ENCODE assay signal across 19 mouse cellular contexts in genomic region chrX:52557489-52557888, GRCm38 (mm10). TPM values are rescaled to one million over a fixed set of nuclear protein-coding genes. Genes with fewer than 3 reads are reported as not detected.
DNase-seq lines count a peak whose midpoint lies in the region; ATAC-seq and TF ChIP-seq lines count a peak whose summit lies in the region.
"Had no signal": no experiment of that assay in that cellular context is flagged by ENCODE, and none has a peak within 500 bp of the region (broad histone marks: within the 10 kb centered on the region; RNA-seq: fewer than 3 reads in every experiment).

No protein-coding gene starts in this region.

- peak overlapping the region; percentile 33 for H3K27ac ChIP-seq in stomach, embryonic 16.5 days (ENCODE audit: low read length)
- no peak overlapping the region for H3K27ac ChIP-seq in stomach, postnatal 0 days (replicated peaks)
- H3K27ac ChIP-seq: heart, embryonic 15.5 days; hindbrain, embryonic 13.5 days; left cerebral cortex, adult 2 months; liver, embryonic 13.5 days; midbrain, embryonic 15.5 days had no signal

- 49% methylated on average over 6 of the region's 6 CpGs for WGBS in stomach, embryonic 16.5 days
- 46% methylated on average over 6 of the region's 6 CpGs for WGBS in stomach, postnatal 0 days

- no peak overlapping the region for H3K4me2 ChIP-seq in stomach, embryonic 16.5 days (ENCODE audit: low read depth, low read length)
- H3K4me2 ChIP-seq in stomach, postnatal 0 days (replicated peaks; ENCODE audit: low read depth): no peak overlapping the region
- H3K4me2 ChIP-seq: heart, embryonic 15.5 days; hindbrain, embryonic 13.5 days; liver, embryonic 13.5 days; midbrain, embryonic 15.5 days had no signal

- DNase-seq in gastrocnemius, postnatal 14 days: peak; percentile 18
- DNase-seq in gastrocnemius, adult 18-20 months (ENCODE audit: low spot score): no peak
- DNase-seq in kidney, postnatal 14 days: peak; percentile 20
- no peak for DNase-seq in kidney, adult 18-20 months
- DNase-seq in stomach, postnatal 0 days (ENCODE audit: low spot score): no peak
- DNase-seq in testis, postnatal 10 days (ENCODE audit: low spot score): peak; percentile 49
- no peak for DNase-seq in frontal cortex, adult 2 months (ENCODE audit: extremely low spot score in 1 of 2, low spot score in 1 of 2)
- DNase-seq: adrenal gland, postnatal 25 days; B cell, adult 2 months; cerebellum, adult 18-20 months; cerebellum, postnatal 36 days; forebrain, postnatal 0 days; liver, embryonic 13.5 days; retina, postnatal 1 day had no signal

- intact Hi-C loops in gastrocnemius, postnatal 14 days (cut with DNase I; ENCODE audit: low total_unique reads): no loop called here

- H3K4me1 ChIP-seq in stomach, embryonic 16.5 days (ENCODE audit: control insufficient read depth, insufficient read depth, low read length): no peaks in the 10 kb centered on the region
- no peaks in the 10 kb centered on the region for H3K4me1 ChIP-seq in stomach, postnatal 0 days (replicated peaks; ENCODE audit: control insufficient read depth, insufficient read depth)
- H3K4me1 ChIP-seq: heart, embryonic 15.5 days; hindbrain, embryonic 13.5 days; liver, embryonic 13.5 days; midbrain, embryonic 15.5 days had no signal

- no peak overlapping the region for H3K4me3 ChIP-seq in stomach, embryonic 16.5 days (replicated peaks; ENCODE audit: low read length)
- no peak overlapping the region for H3K4me3 ChIP-seq in stomach, postnatal 0 days (ENCODE audit: low read depth, low read length)
- H3K4me3 ChIP-seq: heart, embryonic 15.5 days; hindbrain, embryonic 13.5 days; left cerebral cortex, adult 2 months; liver, embryonic 13.5 days; midbrain, embryonic 15.5 days had no signal

- no peak for ATAC-seq in stomach, embryonic 16.5 days (ENCODE audit: insufficient read depth, low FRiP score)
- no peak for ATAC-seq in stomach, postnatal 0 days (ENCODE audit: low FRiP score, low TSS enrichment)
- ATAC-seq: forebrain, postnatal 0 days; midbrain, embryonic 15.5 days had no signal

- TF ChIP-seq CTCF in stomach, postnatal 0 days (IDR thresholded peaks at IDR 0.05; ENCODE audit: low read depth): no peak

- no peaks in the 10 kb centered on the region for H3K9me3 ChIP-seq in stomach, embryonic 16.5 days (replicated peaks; ENCODE audit: control insufficient read depth, low read length)
- H3K9me3 ChIP-seq in stomach, postnatal 0 days (ENCODE audit: control insufficient read depth, low read length): no peaks in the 10 kb centered on the region
- H3K9me3 ChIP-seq: heart, embryonic 15.5 days; hindbrain, embryonic 13.5 days; liver, embryonic 13.5 days; midbrain, embryonic 15.5 days had no signal

- no peaks in the 10 kb centered on the region; the same call in 1 of the 2 replicates for H3K27me3 ChIP-seq in stomach, embryonic 16.5 days (ENCODE audit: control insufficient read depth, insufficient read depth, low read length)
- no peaks in the 10 kb centered on the region for H3K27me3 ChIP-seq in stomach, postnatal 0 days (ENCODE audit: control insufficient read depth, insufficient read depth, low read length)
- H3K27me3 ChIP-seq: heart, embryonic 15.5 days; hindbrain, embryonic 13.5 days; liver, embryonic 13.5 days; midbrain, embryonic 15.5 days had no signal

- no peak for TF ChIP-seq EP300 in stomach, postnatal 0 days (optimal IDR thresholded peaks at IDR 0.05)

- H3K9ac ChIP-seq in stomach, embryonic 16.5 days (ENCODE audit: low read length): no peak overlapping the region
- no peak overlapping the region for H3K9ac ChIP-seq in stomach, postnatal 0 days (ENCODE audit: low read length)
- H3K9ac ChIP-seq: forebrain, postnatal 0 days; heart, embryonic 15.5 days; hindbrain, embryonic 13.5 days; liver, embryonic 13.5 days; midbrain, embryonic 15.5 days had no signal

- no peaks in the 10 kb centered on the region for H3K36me3 ChIP-seq in stomach, embryonic 16.5 days (ENCODE audit: control insufficient read depth, insufficient read depth, low read length)
- no peaks in the 10 kb centered on the region for H3K36me3 ChIP-seq in stomach, postnatal 0 days (ENCODE audit: control insufficient read depth, insufficient read depth, low read length)
- H3K36me3 ChIP-seq: heart, embryonic 15.5 days; hindbrain, embryonic 13.5 days; liver, embryonic 13.5 days; midbrain, embryonic 15.5 days had no signal

RNA-seq across cellular contexts. Expression of gene Gpc3, which starts 56.3 kb away (rescaled TPM):
- total RNA-seq in gastrocnemius, postnatal 14 days (2021): 10 to 100 TPM; 35.7 to 50.9 TPM
- total RNA-seq in gastrocnemius, adult 18-20 months (2021): 1 to 10 TPM; 5.1 to 8.2 TPM
- 560 and 583 TPM in 2 replicates for polyA plus RNA-seq in stomach, embryonic 16.5 days (2015; fragmentation: Nextera tagmentation; extraction: Ambion mirVana)
- polyA plus RNA-seq in stomach, postnatal 0 days (2015; fragmentation: Nextera tagmentation; extraction: Ambion mirVana): 238 and 253 TPM in 2 replicates
- 5.1 and 6.3 TPM in 2 replicates for polyA plus RNA-seq in frontal cortex, adult 2 months (2012; rRNA removed)

Comparison
In these comparisons a context has a peak if more than half of its experiments do, and no peak if none do; other contexts are left out.
1. DNase-seq: peak in gastrocnemius, postnatal 14 days (single experiment), kidney, postnatal 14 days (single experiment) and testis, postnatal 10 days (single experiment); none in gastrocnemius, adult 18-20 months (single experiment), kidney, adult 18-20 months (single experiment), stomach, postnatal 0 days (single experiment) and frontal cortex, adult 2 months (0 of 2).
2. RNA of gene Gpc3, which starts 56.3 kb away (polyA plus RNA-seq): 560 to 583 TPM in stomach, embryonic 16.5 days and 238 to 253 TPM in stomach, postnatal 0 days; 5.1 to 6.3 TPM in frontal cortex, adult 2 months; every median in the first group is over 10 times any median in the second.